In genomic region chr10:96480453-96481324, GRCm38 (mm10) we compare ENCODE assay signal across 7 mouse cellular contexts.
DNase-seq lines count a peak whose midpoint lies in the region.

No protein-coding gene starts in this region.

- intact Hi-C loops in left cerebral cortex, postnatal 36 days (cut with DNase I) = no loop called here

- DNase-seq in cerebellum, adult 11 months = peak; percentile 12
- DNase-seq in cerebellum, postnatal 14 days = peak; percentile 25 to 33
- peak; percentile 33 to 53 for DNase-seq in frontal cortex, postnatal 36 days (ENCODE audit: low spot score in 2 of 2)
- DNase-seq in left cerebral cortex, postnatal 36 days (ENCODE audit: low spot score in 2 of 2) = peak; percentile 20 to 38
- DNase-seq in right cerebral cortex, postnatal 36 days (ENCODE audit: low spot score in 2 of 2) = peak; percentile 30 to 36
- DNase-seq in thymus, postnatal 14 days = no peak
- DNase-seq in urinary bladder, postnatal 14 days (ENCODE audit: low spot score) = no peak

Comparison
In these comparisons a context has a peak if more than half of its experiments do, and no peak if none do; other contexts are left out.
1. DNase-seq: peak in cerebellum, adult 11 months (single experiment), cerebellum, postnatal 14 days (2 of 2), frontal cortex, postnatal 36 days (2 of 2), left cerebral cortex, postnatal 36 days (2 of 2) and right cerebral cortex, postnatal 36 days (2 of 2); none in thymus, postnatal 14 days (single experiment) and urinary bladder, postnatal 14 days (single experiment).